Mouse (Mus musculus): ENCODE data around the gene Myo9b.
"Not testable (repeated sequence)": the region's sequence is repeated elsewhere in the genome, so short reads cannot be mapped to it uniquely, and the experiment has no call there.

Myo9b gene

GRCm38 (mm10) chr8:71297439-71297838, 24.9 kb downstream of the Myo9b start:
- DNase-seq = no peak

GRCm38 (mm10) chr8:71299716-71300115, 27.2 kb downstream of the Myo9b start:
- no peak for DNase-seq

GRCm38 (mm10) chr8:71302788-71303187, 30.3 kb downstream of the Myo9b start:
- no peak for DNase-seq

GRCm38 (mm10) chr8:71303632-71304031, 31.1 kb downstream of the Myo9b start:
- DNase-seq = no peak

GRCm38 (mm10) chr8:71305988-71306387, 33.5 kb downstream of the Myo9b start:
- no peak for DNase-seq

GRCm38 (mm10) chr8:71307371-71307770, 34.9 kb downstream of the Myo9b start:
- no peak for DNase-seq

GRCm38 (mm10) chr8:71307913-71308312, 35.4 kb downstream of the Myo9b start:
- DNase-seq = no peak

GRCm38 (mm10) chr8:71310446-71310845, 37.9 kb downstream of the Myo9b start:
- DNase-seq = no peak

GRCm38 (mm10) chr8:71312700-71313099, 40.2 kb downstream of the Myo9b start:
- DNase-seq = peak; percentile 8

- no peak for DNase-seq
These were observed 41.4 kb downstream of the Myo9b start for GRCm38 (mm10) chr8:71313951-71314350.

- DNase-seq = no peak
These were observed 43.5 kb downstream of the Myo9b start for GRCm38 (mm10) chr8:71315972-71316371.

GRCm38 (mm10) chr8:71316486-71317031, 44.0 kb downstream of the Myo9b start:
- DNase-seq = no peak

GRCm38 (mm10) chr8:71318610-71319009, 46.1 kb downstream of the Myo9b start:
- not testable (repeated sequence) for DNase-seq

GRCm38 (mm10) chr8:71319760-71320159, 47.2 kb downstream of the Myo9b start:
- not testable (repeated sequence) for DNase-seq

- no peak for DNase-seq
These were observed 50.4 kb downstream of the Myo9b start for GRCm38 (mm10) chr8:71322939-71323338.

- peak; percentile 49 for DNase-seq
These were observed 52.3 kb downstream of the Myo9b start for GRCm38 (mm10) chr8:71324848-71325247.

GRCm38 (mm10) chr8:71337834-71338233, 65.3 kb downstream of the Myo9b start:
- DNase-seq = not testable (repeated sequence)

GRCm38 (mm10) chr8:71340625-71341024, 68.1 kb downstream of the Myo9b start:
- peak; percentile 48 for DNase-seq

- no peak for DNase-seq
These were observed 74.1 kb downstream of the Myo9b start for GRCm38 (mm10) chr8:71346581-71346980.

GRCm38 (mm10) chr8:71351117-71351516, 78.6 kb downstream of the Myo9b start:
- DNase-seq = no peak

- DNase-seq = no peak
These were observed 79.0 kb downstream of the Myo9b start for GRCm38 (mm10) chr8:71351520-71351919.

GRCm38 (mm10) chr8:71358026-71358425, 85.5 kb downstream of the Myo9b start:
- no peak for DNase-seq

- peak; percentile 97 for DNase-seq
These were observed 94.4 kb downstream of the Myo9b start, which contains the start of gene Use1 for GRCm38 (mm10) chr8:71366771-71367528. Gene Use1, plus strand, starts transcription at chr8:71366848.

- DNase-seq = no peak
These were observed 95.1 kb downstream of the Myo9b start for GRCm38 (mm10) chr8:71367529-71368176.
